Mouse (Mus musculus) CH12.LX (cell line): ENCODE measurements around the gene Prrxl1.

Source experiments
- CTCF ChIP-seq, 2 experiments: IDR thresholded peaks in 1 of 2; conservative IDR thresholded peaks in 1 of 2; 2 replicates each; pipeline ENCODE4 v1.5.1; 2011 to 2012; ENCODE audit warnings: low read depth in 2 of 2, low read length in 2 of 2, improper control_type of control experiment in 1 of 2, inconsistent platforms in 1 of 2, mild to moderate bottlenecking in 1 of 2, moderate library complexity in 1 of 2
- ETS1 ChIP-seq: conservative IDR thresholded peaks from 2 replicates; pipeline ENCODE4 v1.6.1; 2012; ENCODE audit warnings: low read depth, mild to moderate bottlenecking, inconsistent platforms, low read length, improper control_type of control experiment, moderate library complexity
- JUND ChIP-seq: conservative IDR thresholded peaks from 2 replicates; pipeline ENCODE4 v1.6.1; 2011; ENCODE audit warnings: low read depth, low read length, improper control_type of control experiment
- MAX ChIP-seq: IDR thresholded peaks from 2 replicates; pipeline ENCODE4 v1.6.1; 2011; ENCODE audit warnings: low read length, improper control_type of control experiment
- MYC ChIP-seq: IDR thresholded peaks from 2 replicates; pipeline ENCODE4 v1.6.1; 2011; ENCODE audit warnings: low read depth, mild to moderate bottlenecking, improper control_type of control experiment, low read length
- POLR2A ChIP-seq: IDR thresholded peaks from 2 replicates; pipeline ENCODE4 v1.6.1; 2011; ENCODE audit warnings: low read depth, mild to moderate bottlenecking, improper control_type of control experiment, low read length
- TBP ChIP-seq: conservative IDR thresholded peaks from 2 replicates; pipeline ENCODE4 v1.6.1; 2011; ENCODE audit warnings: low read depth, low read length, improper control_type of control experiment
- USF2 ChIP-seq: conservative IDR thresholded peaks from 2 replicates; pipeline ENCODE4 v1.6.1; 2011; ENCODE audit warnings: low read depth, low read length, improper control_type of control experiment
- ZC3H11A ChIP-seq: IDR thresholded peaks from 2 replicates; pipeline ENCODE4 v1.6.1; 2012; ENCODE audit warnings: low read depth, mild to moderate bottlenecking, inconsistent platforms, low read length, improper control_type of control experiment
- ZMIZ1 ChIP-seq: IDR thresholded peaks from 2 replicates; pipeline ENCODE4 v1.6.1; 2012; ENCODE audit warnings: low read depth, mild to moderate bottlenecking, inconsistent platforms, low read length, improper control_type of control experiment

DNA sequence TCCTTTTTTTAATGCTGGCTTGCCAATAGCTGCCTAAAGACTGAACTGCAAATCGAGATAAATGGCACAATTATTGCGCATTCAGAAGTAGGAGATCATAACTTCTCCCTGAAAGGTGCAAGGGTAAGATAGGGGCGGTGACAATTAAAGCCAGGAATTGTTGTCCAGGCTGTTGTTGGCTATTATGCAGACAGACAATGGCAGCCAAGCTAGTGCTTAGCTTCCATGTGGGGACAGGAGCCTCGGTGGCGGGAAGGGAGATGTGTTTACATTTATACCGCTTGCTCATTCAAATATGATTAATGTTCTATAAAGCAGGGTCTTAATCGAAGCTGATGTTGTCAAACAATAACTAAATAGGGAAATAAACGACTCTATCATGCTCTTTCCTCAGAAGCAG lies 7.1 kb downstream of the Prrxl1 start:
- TF ChIP-seq MAX (no peak), USF2 (no peak), TBP (no peak), CTCF (conservative IDR thresholded peaks at IDR 0.05 in 1 of 2, IDR thresholded peaks at IDR 0.05 in 1 of 2; ENCODE audit: low read depth in 2 of 2, low read length in 2 of 2) (no peak), POLR2A (no peak), ETS1 (no peak), ZMIZ1 (no peak), MYC (no peak), JUND (no peak), ZC3H11A (no peak)
